Mouse (Mus musculus): ENCODE results near the gene Kcnc3.

DNA sequence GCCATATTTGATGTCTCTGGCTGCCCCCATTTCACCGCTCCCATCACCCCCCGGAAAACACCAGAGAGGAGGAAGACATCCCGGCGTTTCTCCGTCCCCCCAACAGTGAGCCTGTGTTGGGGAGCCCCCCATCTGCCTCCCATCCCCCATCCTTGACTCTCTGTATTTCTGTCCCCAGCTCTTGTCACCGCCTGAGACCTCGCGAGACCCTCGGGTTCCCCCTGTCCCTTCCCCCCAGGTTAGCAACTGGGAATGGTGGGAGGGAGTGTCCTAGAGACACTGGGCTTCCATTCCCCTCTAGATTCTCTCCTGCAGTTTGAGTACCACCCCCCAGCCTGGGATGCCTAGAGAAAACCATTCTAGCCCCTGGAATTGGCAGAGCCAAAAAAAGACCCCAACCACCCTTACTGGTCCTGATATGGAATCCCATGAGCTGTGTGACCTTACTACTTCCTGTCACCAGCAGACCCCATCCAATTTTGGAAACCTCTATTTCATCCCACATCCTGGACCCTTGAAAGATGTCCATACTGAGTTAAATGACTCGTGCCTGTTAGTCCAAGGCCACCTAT is 10.3 kb downstream of the Kcnc3 start:
- TF ChIP-seq CEBPB (IDR thresholded peaks at IDR 0.05; ENCODE audit: low read depth) (no peak), CTCF (IDR thresholded peaks at IDR 0.05; ENCODE audit: control insufficient read depth, insufficient read depth, insufficient read length) (no peak)

Measured in C2C12 (cell line).